Mouse (Mus musculus): ENCODE data around the gene Lrrc20. TPM values are rescaled to one million over a fixed set of nuclear protein-coding genes. Genes with fewer than 3 reads are reported as not detected.

Lrrc20 gene
- total RNA-seq, 1 experiment = 2.1 TPM

DNA sequence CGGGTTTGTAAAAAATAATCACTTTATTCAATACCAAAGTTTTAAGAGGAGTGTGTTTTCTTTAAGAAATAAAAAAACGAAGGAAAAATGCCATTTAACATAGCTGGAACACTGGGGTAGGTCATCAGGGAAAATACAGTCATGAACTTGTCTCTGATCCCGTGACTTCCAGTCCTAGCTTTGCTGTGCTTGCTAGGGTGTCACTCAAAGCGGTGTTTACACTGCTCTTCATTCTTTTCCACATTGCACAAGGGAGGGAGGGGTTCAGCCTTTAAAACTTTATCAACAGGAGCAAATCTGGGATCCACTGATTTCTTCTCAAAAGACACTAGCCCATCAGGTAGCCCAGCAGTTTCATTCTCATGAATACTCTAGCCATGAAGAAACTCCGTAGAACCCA, 34.3 kb downstream of the Lrrc20 start:
- H3K36me3 ChIP-seq (ENCODE audit: control insufficient read depth, insufficient read depth, low read length, poor library complexity, severe bottlenecking) = peaks cover 2% of the 10 kb centered on the region; the same call in 1 of the 2 replicates
- in situ Hi-C loops (cut with MboI; ENCODE audit: low sequenced_read_pairs in 2 of 2, unreplicated experiment in 2 of 2) = no loop called here
- no peaks in the 10 kb centered on the region for H3K9me3 ChIP-seq (ENCODE audit: control insufficient read depth, insufficient read depth, low read depth, low read length)
- TF ChIP-seq HCFC1 (IDR thresholded peaks at IDR 0.05; ENCODE audit: borderline replicate concordance, insufficient read depth, low read length) (no peak), MAFK (IDR thresholded peaks at IDR 0.05; ENCODE audit: insufficient read depth, low read depth, low read length) (no peak), ZNF384 (IDR thresholded peaks at IDR 0.05; ENCODE audit: low read depth, low read length) (no peak), CHD2 (IDR thresholded peaks at IDR 0.05; ENCODE audit: low read depth, low read length) (no peak), ZC3H11A (IDR thresholded peaks at IDR 0.05; ENCODE audit: borderline replicate concordance, low read depth, low read length) (no peak)
- H3K4me1 ChIP-seq (ENCODE audit: control insufficient read depth in 2 of 2, insufficient read depth in 2 of 2, low read length in 2 of 2, poor library complexity in 1 of 2) = peaks cover 0 to 5% of the 10 kb centered on the region in 2 experiments; a peak in 1 of 4 replicates
- no peak for DNase-seq (ENCODE audit: low read depth, low spot score)
- no peak overlapping the region for H3K4me3 ChIP-seq (ENCODE audit: insufficient read depth in 1 of 2, low read depth in 1 of 2, low read length in 2 of 2, poor library complexity in 1 of 2, severe bottlenecking in 1 of 2)
- no peak overlapping the region for H3K9ac ChIP-seq (ENCODE audit: insufficient read depth, low read depth, low read length, poor library complexity, severe bottlenecking)
- no peak overlapping the region for H3K27ac ChIP-seq (ENCODE audit: insufficient read depth, low read depth, low read length, poor library complexity, severe bottlenecking)

DNA sequence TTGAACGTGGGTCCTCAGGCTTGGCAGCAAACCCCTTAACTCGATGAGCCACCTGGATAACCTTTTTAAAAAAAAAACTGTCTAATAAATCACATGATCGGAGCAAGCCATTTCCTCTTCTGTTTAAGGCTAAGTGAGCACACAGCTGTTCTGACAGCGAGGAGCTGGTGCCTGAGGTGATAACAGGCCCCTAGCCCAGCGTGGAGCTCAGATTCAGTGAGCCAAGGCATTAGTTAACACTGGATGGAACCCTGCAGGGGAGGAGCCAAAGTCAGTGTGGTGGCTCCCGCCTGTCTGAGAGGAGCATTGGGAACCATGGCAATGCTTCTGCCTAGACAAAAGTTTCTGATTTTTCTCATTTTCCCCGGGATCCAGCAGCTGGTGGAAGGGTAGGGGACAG, 35.2 kb downstream of the Lrrc20 start:
- H3K27ac ChIP-seq (ENCODE audit: insufficient read depth, low read depth, low read length, poor library complexity, severe bottlenecking) = no peak overlapping the region
- peaks cover 2% of the 10 kb centered on the region; the same call in 1 of the 2 replicates for H3K36me3 ChIP-seq (ENCODE audit: control insufficient read depth, insufficient read depth, low read length, poor library complexity, severe bottlenecking)
- H3K9ac ChIP-seq (ENCODE audit: insufficient read depth, low read depth, low read length, poor library complexity, severe bottlenecking) = no peak overlapping the region
- no peak overlapping the region for H3K4me3 ChIP-seq (ENCODE audit: insufficient read depth in 1 of 2, low read depth in 1 of 2, low read length in 2 of 2, poor library complexity in 1 of 2, severe bottlenecking in 1 of 2)
- TF ChIP-seq MAFK (IDR thresholded peaks at IDR 0.05; ENCODE audit: insufficient read depth, low read depth, low read length) (no peak), HCFC1 (IDR thresholded peaks at IDR 0.05; ENCODE audit: borderline replicate concordance, insufficient read depth, low read length) (no peak), CHD2 (IDR thresholded peaks at IDR 0.05; ENCODE audit: low read depth, low read length) (no peak), ZC3H11A (IDR thresholded peaks at IDR 0.05; ENCODE audit: borderline replicate concordance, low read depth, low read length) (no peak), ZNF384 (IDR thresholded peaks at IDR 0.05; ENCODE audit: low read depth, low read length) (no peak)
- in situ Hi-C loops (cut with MboI; ENCODE audit: low sequenced_read_pairs in 2 of 2, unreplicated experiment in 2 of 2) = no loop called here
- DNase-seq (ENCODE audit: low read depth, low spot score) = no peak
- peaks cover 0 to 5% of the 10 kb centered on the region in 2 experiments; a peak in 1 of 4 replicates for H3K4me1 ChIP-seq (ENCODE audit: control insufficient read depth in 2 of 2, insufficient read depth in 2 of 2, low read length in 2 of 2, poor library complexity in 1 of 2)
- H3K9me3 ChIP-seq (ENCODE audit: control insufficient read depth, insufficient read depth, low read depth, low read length) = no peaks in the 10 kb centered on the region

DNA sequence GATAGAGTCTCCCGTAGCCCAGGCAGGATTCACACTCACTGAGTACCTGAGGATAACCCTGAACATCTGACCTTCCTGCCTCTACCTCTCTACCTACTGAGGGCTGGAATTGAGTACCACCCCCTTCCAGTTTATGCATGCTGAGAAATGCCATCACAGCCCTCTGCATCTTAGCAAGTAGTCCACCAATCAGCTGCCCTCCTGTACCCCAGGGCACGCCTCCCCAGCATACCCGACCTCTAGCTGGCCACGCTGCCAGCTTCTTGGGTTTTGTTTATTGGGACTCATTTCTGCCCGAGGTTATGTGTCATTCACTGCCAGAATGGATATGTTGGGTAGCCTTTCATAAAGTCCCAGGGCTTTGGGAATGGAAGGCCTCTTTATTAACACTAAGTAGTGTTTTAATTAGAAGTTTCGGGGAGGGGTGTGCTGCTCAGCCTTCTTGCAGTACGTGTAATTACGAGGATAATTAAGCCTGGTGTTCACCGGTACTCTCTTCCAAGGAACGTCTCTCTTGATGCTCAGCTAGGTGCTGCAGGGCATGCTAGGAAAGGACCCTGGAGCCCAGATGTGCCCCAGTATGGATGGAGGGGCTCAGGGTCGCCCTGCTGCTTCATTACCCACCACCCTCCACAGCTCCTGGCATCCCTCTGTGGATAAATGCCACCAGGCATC, 36.8 kb downstream of the Lrrc20 start:
- DNase-seq (ENCODE audit: low read depth, low spot score) = no peak
- peaks cover 2% of the 10 kb centered on the region; the same call in 1 of the 2 replicates for H3K36me3 ChIP-seq (ENCODE audit: control insufficient read depth, insufficient read depth, low read length, poor library complexity, severe bottlenecking)
- no peaks in the 10 kb centered on the region for H3K9me3 ChIP-seq (ENCODE audit: control insufficient read depth, insufficient read depth, low read depth, low read length)
- H3K4me1 ChIP-seq (ENCODE audit: control insufficient read depth in 2 of 2, insufficient read depth in 2 of 2, low read length in 2 of 2, poor library complexity in 1 of 2) = peaks cover 0 to 5% of the 10 kb centered on the region in 2 experiments; a peak in 1 of 4 replicates
- TF ChIP-seq ZNF384 (IDR thresholded peaks at IDR 0.05; ENCODE audit: low read depth, low read length) = no peak
- TF ChIP-seq HCFC1 (IDR thresholded peaks at IDR 0.05; ENCODE audit: borderline replicate concordance, insufficient read depth, low read length) = no peak
- no peak for TF ChIP-seq CHD2 (IDR thresholded peaks at IDR 0.05; ENCODE audit: low read depth, low read length)
- H3K27ac ChIP-seq (ENCODE audit: insufficient read depth, low read depth, low read length, poor library complexity, severe bottlenecking) = no peak overlapping the region
- in situ Hi-C loops (cut with MboI; ENCODE audit: low sequenced_read_pairs in 2 of 2, unreplicated experiment in 2 of 2) = no loop called here
- H3K9ac ChIP-seq (ENCODE audit: insufficient read depth, low read depth, low read length, poor library complexity, severe bottlenecking) = no peak overlapping the region
- H3K4me3 ChIP-seq (ENCODE audit: insufficient read depth in 1 of 2, low read depth in 1 of 2, low read length in 2 of 2, poor library complexity in 1 of 2, severe bottlenecking in 1 of 2) = no peak overlapping the region

DNA sequence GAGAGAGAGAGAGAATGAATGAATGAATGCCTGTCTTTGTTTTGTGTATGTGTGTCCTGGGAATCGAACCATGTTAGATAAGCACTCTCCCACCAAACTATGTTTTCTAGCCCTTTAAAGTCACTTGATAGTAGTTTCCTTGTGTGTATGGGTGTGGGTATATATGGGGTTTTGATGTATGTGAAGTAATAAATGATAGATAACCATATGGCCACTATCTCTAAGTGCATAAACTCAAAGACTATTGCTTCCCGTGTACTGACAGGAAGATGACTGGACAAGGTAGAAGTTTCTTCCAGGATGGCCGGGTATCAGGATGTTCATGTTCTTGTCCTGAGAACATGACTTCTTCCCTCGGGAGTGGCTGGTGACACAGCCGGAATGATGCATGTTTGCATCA, 41.3 kb downstream of the Lrrc20 start:
- H3K9ac ChIP-seq (ENCODE audit: insufficient read depth, low read depth, low read length, poor library complexity, severe bottlenecking) = no peak overlapping the region
- DNase-seq (ENCODE audit: low read depth, low spot score) = no peak
- no peaks in the 10 kb centered on the region for H3K9me3 ChIP-seq (ENCODE audit: control insufficient read depth, insufficient read depth, low read depth, low read length)
- in situ Hi-C loops (cut with MboI; ENCODE audit: low sequenced_read_pairs in 2 of 2, unreplicated experiment in 2 of 2) = no loop called here
- no peak overlapping the region for H3K4me3 ChIP-seq (ENCODE audit: insufficient read depth in 1 of 2, low read depth in 1 of 2, low read length in 2 of 2, poor library complexity in 1 of 2, severe bottlenecking in 1 of 2)
- TF ChIP-seq HCFC1 (IDR thresholded peaks at IDR 0.05; ENCODE audit: borderline replicate concordance, insufficient read depth, low read length) = no peak
- TF ChIP-seq ZNF384 (IDR thresholded peaks at IDR 0.05; ENCODE audit: low read depth, low read length) = no peak
- no peak for TF ChIP-seq CHD2 (IDR thresholded peaks at IDR 0.05; ENCODE audit: low read depth, low read length)
- TF ChIP-seq MAFK (IDR thresholded peaks at IDR 0.05; ENCODE audit: insufficient read depth, low read depth, low read length) = no peak
- TF ChIP-seq ZC3H11A (IDR thresholded peaks at IDR 0.05; ENCODE audit: borderline replicate concordance, low read depth, low read length) = no peak
- peaks cover 2% of the 10 kb centered on the region; the same call in 1 of the 2 replicates for H3K36me3 ChIP-seq (ENCODE audit: control insufficient read depth, insufficient read depth, low read length, poor library complexity, severe bottlenecking)
- no peak overlapping the region for H3K27ac ChIP-seq (ENCODE audit: insufficient read depth, low read depth, low read length, poor library complexity, severe bottlenecking)
- H3K4me1 ChIP-seq (ENCODE audit: control insufficient read depth in 2 of 2, insufficient read depth in 2 of 2, low read length in 2 of 2, poor library complexity in 1 of 2) = no peaks in the 10 kb centered on the region

All from ES-E14 (cell line).